Mouse (Mus musculus): ENCODE data around the gene Syt2.

DNA sequence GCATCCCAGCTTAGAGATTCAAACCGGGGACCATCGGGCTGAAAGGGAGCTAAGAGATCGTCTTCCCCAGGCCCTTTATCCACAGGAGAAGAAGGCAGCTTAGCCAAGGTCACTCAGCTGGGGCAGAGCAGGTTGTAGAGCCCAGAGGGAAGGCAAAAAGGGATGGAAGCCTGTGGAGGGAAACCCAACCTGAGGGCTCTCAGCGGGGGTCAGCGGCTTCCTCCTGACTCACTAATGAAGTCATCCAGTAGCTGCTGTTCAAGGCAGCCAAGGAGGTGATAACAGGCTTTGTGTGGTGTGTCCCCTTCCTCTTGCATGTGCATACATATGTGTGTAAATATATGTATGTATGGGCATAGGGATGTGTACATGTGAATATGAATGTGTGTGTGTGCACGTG lies 54.7 kb downstream of the Syt2 start:
- no peak for TF ChIP-seq CTCF (IDR thresholded peaks at IDR 0.05; ENCODE audit: low read depth)
- no peak for TF ChIP-seq EP300 (IDR thresholded peaks at IDR 0.05; ENCODE audit: low read depth)

All from liver, embryonic 14.5 days (tissue).